Mouse (Mus musculus) gastrocnemius, adult 2 months (tissue): ENCODE measurements around the gene Slc25a34. TPM values are rescaled to one million over a fixed set of nuclear protein-coding genes. Genes with fewer than 3 reads are reported as not detected.

ENCODE experiments used
- DNase-seq: peaks from one replicate; pipeline ENCODE4 v3.0.0; 2022
- H3K27ac ChIP-seq: fragments of 200-600 bp; 2 replicates; pipeline ENCODE4 v1.8.1; 2022; ENCODE audit warnings: mild to moderate bottlenecking
- H3K4me3 ChIP-seq: fragments of 200-600 bp; 2 replicates; pipeline ENCODE4 v1.8.1; 2022; ENCODE audit warnings: mild to moderate bottlenecking, moderate library complexity
- CTCF ChIP-seq: fragments of 200-600 bp; IDR thresholded peaks from 2 replicates; pipeline ENCODE4 v1.8.1; 2022; ENCODE audit warnings: antibody characterized with exemption, mild to moderate bottlenecking, moderate library complexity
- intact Hi-C: fragments of 180-260 bp; cut with DNase I; formaldehyde crosslinking; loops from one replicate; pipeline ENCODE4 v1.15.1; 2025
- total RNA-seq, 2 experiments: library from RNA; stranded (reverse); gene quantifications; 2 replicates each; pipeline ENCODE4 v1.2.3; 2021

The Slc25a34 gene
- total RNA-seq, 2 experiments from 2014 or later, result 10.3 to 26.9 TPM

DNA sequence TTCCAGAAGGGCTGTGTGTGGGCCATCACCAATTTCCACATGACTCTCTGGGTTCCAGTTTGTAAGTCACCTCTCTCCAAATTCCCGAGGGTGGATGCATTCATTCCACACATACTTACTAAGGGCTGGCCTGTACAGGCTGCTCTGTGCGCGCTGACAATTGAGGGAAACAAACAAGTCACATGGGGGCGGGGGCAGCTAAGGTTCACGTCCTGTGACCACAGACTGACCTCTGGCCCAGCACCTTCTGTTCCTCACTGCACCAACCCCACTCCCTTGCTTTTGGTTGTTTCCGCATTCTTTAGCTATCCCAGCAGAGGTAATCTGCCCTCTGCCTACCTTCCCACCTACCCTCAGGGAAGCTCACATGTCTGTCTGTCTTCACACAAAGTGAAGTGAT, 53.6 kb downstream of the Slc25a34 start:
- peak; percentile 62 for DNase-seq
- Histone ChIP-seq H3K4me3 (no peak overlapping the region), H3K27ac (peak overlapping the region; percentile 83)
- intact Hi-C loops, result no loop called here
- TF ChIP-seq CTCF, result no peak

DNA sequence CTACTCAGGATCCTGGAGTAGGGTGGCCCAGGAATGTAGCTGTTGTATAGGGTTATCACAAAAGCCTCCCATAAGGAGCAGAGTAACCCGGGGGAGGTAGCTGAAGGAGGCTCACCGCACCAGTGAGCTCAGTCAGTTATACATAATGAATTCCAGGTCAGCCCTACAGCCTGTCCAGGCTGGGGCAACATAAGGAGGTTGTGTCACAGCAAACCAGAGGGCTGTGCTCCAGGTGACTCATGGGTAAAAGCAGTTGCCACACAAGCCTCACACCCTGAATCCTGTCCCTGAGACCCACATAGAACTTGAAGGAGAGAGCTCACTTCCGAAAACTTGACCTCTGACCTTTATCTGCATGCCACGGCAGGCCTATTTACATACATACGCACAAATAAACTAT, 54.7 kb downstream of the Slc25a34 start:
- H3K27ac ChIP-seq, result peak overlapping the region; percentile 83
- DNase-seq, result no peak
- no peak overlapping the region for H3K4me3 ChIP-seq
- no peak for TF ChIP-seq CTCF
- intact Hi-C loops, result no loop called here

Other genes starting within 250 kb of the Slc25a34 start
- not detected for gene Clcnka, start 225.1 kb downstream of the Slc25a34 start, total RNA-seq
- gene Clcnkb, start 207.8 kb downstream of the Slc25a34 start, total RNA-seq, result under 1 TPM in 1 of 2 experiments, not detected in 1; 0.25 TPM
- gene Hspb7, start 203.0 kb downstream of the Slc25a34 start, total RNA-seq, result 100 to 1,000 TPM; 223 to 468 TPM
- gene Srarp, start 187.7 kb downstream of the Slc25a34 start, total RNA-seq, result 1 to 10 TPM in 1 of 2 experiments, under 1 TPM in 1; 0.92 to 1.6 TPM
- gene Zbtb17, start 179.2 kb downstream of the Slc25a34 start, total RNA-seq, result 10 to 100 TPM; 30.2 to 30.6 TPM
- 10 to 100 TPM; 23.3 to 25.1 TPM for gene Spen, start 85.2 kb downstream of the Slc25a34 start, total RNA-seq
- 1 to 10 TPM; 1.1 to 1.5 TPM for gene Fblim1, start 17.7 kb downstream of the Slc25a34 start, total RNA-seq
- gene Tmem82, start 5.2 kb downstream of the Slc25a34 start, total RNA-seq, result 1 to 10 TPM in 1 of 2 experiments, under 1 TPM in 1; 0.61 to 3.2 TPM
- gene Plekhm2, start 41.1 kb upstream of the Slc25a34 start, total RNA-seq, result 10 to 100 TPM; 32.9 to 34.7 TPM
- 1 to 10 TPM; 3.8 to 5.6 TPM for gene Rsc1a1, start 61.8 kb upstream of the Slc25a34 start, total RNA-seq
- gene Ddi2, start 99.6 kb upstream of the Slc25a34 start, total RNA-seq, result 10 to 100 TPM; 37.8 to 46.5 TPM
- gene Agmat, start 122.9 kb upstream of the Slc25a34 start, total RNA-seq, result not detected
- 10 to 100 TPM; 12.6 to 12.9 TPM for gene Dnajc16, start 167.1 kb upstream of the Slc25a34 start, total RNA-seq
- 1 to 10 TPM; 2.2 to 2.5 TPM for gene Casp9, start 169.8 kb upstream of the Slc25a34 start, total RNA-seq
- gene Cela2a, start 202.3 kb upstream of the Slc25a34 start, total RNA-seq, result not detected
- not detected for gene Ctrc, start 222.5 kb upstream of the Slc25a34 start, total RNA-seq